Mouse (Mus musculus) midbrain, embryonic 10.5 days (tissue): ENCODE data around the gene Cd180. TPM values are rescaled to one million over a fixed set of nuclear protein-coding genes. Genes with fewer than 3 reads are reported as not detected.

ENCODE experiments used
- DNase-seq: peaks from one replicate; pipeline ENCODE4 v3.0.0-alpha.2; 2017; ENCODE audit warnings: low spot score
- H3K27ac ChIP-seq: fragments of 300-500 bp; sonication (generic); replicated peaks from 2 replicates; pipeline ENCODE4 v1.5.1; 2016; ENCODE audit warnings: mild to moderate bottlenecking
- H3K27me3 ChIP-seq: fragments of 300-500 bp; sonication (generic); 2 replicates; pipeline ENCODE4 v1.6.1; 2016; ENCODE audit warnings: low read depth, mild to moderate bottlenecking; ENCODE audit not compliant: poor library complexity, severe bottlenecking
- H3K36me3 ChIP-seq: fragments of 300-500 bp; sonication (generic); 2 replicates; pipeline ENCODE4 v1.6.1; 2016; ENCODE audit warnings: mild to moderate bottlenecking, moderate library complexity
- H3K4me1 ChIP-seq: fragments of 300-500 bp; sonication (generic); 2 replicates; pipeline ENCODE4 v1.6.1; 2016
- H3K4me3 ChIP-seq: fragments of 300-500 bp; sonication (generic); 2 replicates; pipeline ENCODE4 v1.5.1; 2016; ENCODE audit warnings: mild to moderate bottlenecking, moderate library complexity
- H3K9me3 ChIP-seq: fragments of 300-500 bp; sonication (generic); replicated peaks from 2 replicates; pipeline ENCODE4 v1.6.1; 2016; ENCODE audit warnings: mild to moderate bottlenecking
- WGBS: fragments of 180-500 bp; shearing (Covaris S2); methylation state at CpG from one replicate; pipeline ENCODE4 v1.1.7; 2016; 5-methylcytosine and 5-hydroxymethylcytosine counted together
- polyA plus RNA-seq: library from polyadenylated mRNA; unstranded; fragments of >200 nt; fragmentation: Nextera tagmentation; extraction: Ambion mirVana; gene quantifications from 2 replicates; pipeline ENCODE4 v1.2.1, GENCODE M21; 2016

The Cd180 gene
- 0.45 and 0.51 TPM in 2 replicates for polyA plus RNA-seq

- Histone ChIP-seq H3K4me3 (no peak within 1 kb of the TSS), H3K9me3 (no peaks in the 10 kb centered on the region), H3K4me1 (peaks cover 2% of the 10 kb centered on the region), H3K36me3 (no peaks in the 10 kb centered on the region), H3K27me3 (no peaks in the 10 kb centered on the region), H3K27ac (peak within 1 kb of the TSS; percentile 49; the same call in 1 of the 2 replicates)
- DNase-seq: no peak
- WGBS: 91% methylated on average over 8 of the region's 8 CpGs
Observed at GRCm38 (mm10) chr13:102693341-102693801, at the start of gene Cd180. Cd180 (plus strand) TSS chr13:102693558.

- peak; percentile 12 for DNase-seq
- Histone ChIP-seq H3K27me3 (peaks cover 14% of the 10 kb centered on the region; the same call in 1 of the 2 replicates), H3K27ac (no peak overlapping the region), H3K9me3 (no peaks in the 10 kb centered on the region), H3K36me3 (no peaks in the 10 kb centered on the region), H3K4me1 (peaks cover 23% of the 10 kb centered on the region), H3K4me3 (0 out of 2 replicates have a peak overlapping the region, but pooled peaks have one; percentile 12)
- WGBS: 53% methylated on average over 8 of the region's 8 CpGs
Observed at GRCm38 (mm10) chr13:102644344-102644743, 49.0 kb upstream of the Cd180 start.

GRCm38 (mm10) chr13:102644789-102645551, 48.4 kb upstream of the Cd180 start:
- Histone ChIP-seq H3K27me3 (peaks cover 14% of the 10 kb centered on the region; the same call in 1 of the 2 replicates), H3K27ac (no peak overlapping the region), H3K36me3 (no peaks in the 10 kb centered on the region), H3K4me3 (peak overlapping the region; percentile 12; the same call in 1 of the 2 replicates), H3K4me1 (peaks cover 23% of the 10 kb centered on the region), H3K9me3 (no peaks in the 10 kb centered on the region)
- peak; percentile 64 for DNase-seq
- WGBS: 27% methylated on average over 17 of the region's 17 CpGs

GRCm38 (mm10) chr13:102646271-102646771, 47.0 kb upstream of the Cd180 start:
- no peaks in the 10 kb centered on the region for H3K9me3 ChIP-seq
- 80% methylated on average over 10 of the region's 10 CpGs for WGBS
- no peaks in the 10 kb centered on the region for H3K36me3 ChIP-seq
- no peak overlapping the region for H3K4me3 ChIP-seq
- DNase-seq: no peak
- no peak overlapping the region for H3K27ac ChIP-seq
- peaks cover 23% of the 10 kb centered on the region for H3K4me1 ChIP-seq
- peaks cover 12% of the 10 kb centered on the region; the same call in 1 of the 2 replicates for H3K27me3 ChIP-seq

GRCm38 (mm10) chr13:102647511-102647910, 45.8 kb upstream of the Cd180 start:
- 85% methylated on average over 4 of the region's 4 CpGs for WGBS
- no peak overlapping the region for H3K4me3 ChIP-seq
- DNase-seq: peak; percentile 6

GRCm38 (mm10) chr13:102652303-102652889, 41.0 kb upstream of the Cd180 start:
- 93% methylated on average over 6 of the region's 6 CpGs for WGBS
- DNase-seq: no peak

More at GRCm38 (mm10) chr13:102647511-102647910, 45.8 kb upstream of the Cd180 start:
- Histone ChIP-seq H3K4me1 (peaks cover 23% of the 10 kb centered on the region), H3K9me3 (no peaks in the 10 kb centered on the region), H3K27ac (no peak overlapping the region), H3K27me3 (peaks cover 12% of the 10 kb centered on the region; the same call in 1 of the 2 replicates), H3K36me3 (no peaks in the 10 kb centered on the region)

GRCm38 (mm10) chr13:102655071-102655570, 38.2 kb upstream of the Cd180 start:
- H3K9me3 ChIP-seq: no peaks in the 10 kb centered on the region
- WGBS: 84% methylated on average over 2 of the region's 2 CpGs
- H3K36me3 ChIP-seq: no peaks in the 10 kb centered on the region
- no peak for DNase-seq
- H3K4me3 ChIP-seq: no peak overlapping the region
- H3K4me1 ChIP-seq: peaks cover 14% of the 10 kb centered on the region; the same call in 1 of the 2 replicates
- H3K27me3 ChIP-seq: no peaks in the 10 kb centered on the region
- peak overlapping the region; percentile 42 for H3K27ac ChIP-seq

More at GRCm38 (mm10) chr13:102652303-102652889, 41.0 kb upstream of the Cd180 start:
- H3K4me3 ChIP-seq: no peak overlapping the region
- peaks cover 13% of the 10 kb centered on the region; the same call in 1 of the 2 replicates for H3K4me1 ChIP-seq
- no peaks in the 10 kb centered on the region for H3K36me3 ChIP-seq
- H3K9me3 ChIP-seq: no peaks in the 10 kb centered on the region
- no peaks in the 10 kb centered on the region; the same call in 1 of the 2 replicates for H3K27me3 ChIP-seq
- no peak overlapping the region for H3K27ac ChIP-seq

- no peaks in the 10 kb centered on the region for H3K36me3 ChIP-seq
- H3K4me3 ChIP-seq: no peak overlapping the region
- peaks cover 16% of the 10 kb centered on the region; the same call in 1 of the 2 replicates for H3K4me1 ChIP-seq
- H3K27ac ChIP-seq: no peak overlapping the region
- no peaks in the 10 kb centered on the region for H3K9me3 ChIP-seq
- no peaks in the 10 kb centered on the region for H3K27me3 ChIP-seq
- WGBS: 71% methylated on average over 11 of the region's 11 CpGs
- no peak for DNase-seq
Observed at GRCm38 (mm10) chr13:102656153-102656690, 37.1 kb upstream of the Cd180 start.

- Histone ChIP-seq H3K36me3 (no peaks in the 10 kb centered on the region), H3K27me3 (no peaks in the 10 kb centered on the region), H3K27ac (no peak overlapping the region), H3K4me3 (no peak overlapping the region), H3K9me3 (no peaks in the 10 kb centered on the region), H3K4me1 (peaks cover 13% of the 10 kb centered on the region; the same call in 1 of the 2 replicates)
- WGBS: 84% methylated on average over 6 of the region's 6 CpGs
- DNase-seq: no peak
Observed at GRCm38 (mm10) chr13:102658223-102658839, 35.0 kb upstream of the Cd180 start.

- Histone ChIP-seq H3K36me3 (no peaks in the 10 kb centered on the region), H3K27me3 (0 out of 2 replicates have a peak, but pooled peaks cover 8% of the 10 kb centered on the region), H3K4me1 (0 out of 2 replicates have a peak, but pooled peaks cover 13% of the 10 kb centered on the region), H3K9me3 (no peaks in the 10 kb centered on the region), H3K4me3 (no peak overlapping the region), H3K27ac (no peak overlapping the region)
- DNase-seq: no peak
- WGBS: 69% methylated on average over 6 of the region's 6 CpGs
Observed at GRCm38 (mm10) chr13:102664041-102664440, 29.3 kb upstream of the Cd180 start.

- 57% methylated on average over 12 of the region's 12 CpGs for WGBS
- H3K9me3 ChIP-seq: no peaks in the 10 kb centered on the region
- DNase-seq: peak; percentile 47
- peak overlapping the region; percentile 34 for H3K4me3 ChIP-seq
- H3K4me1 ChIP-seq: peaks cover 21% of the 10 kb centered on the region; the same call in 1 of the 2 replicates
- H3K27ac ChIP-seq: no peak overlapping the region
- H3K27me3 ChIP-seq: 0 out of 2 replicates have a peak, but pooled peaks cover 8% of the 10 kb centered on the region
- H3K36me3 ChIP-seq: no peaks in the 10 kb centered on the region
Observed at GRCm38 (mm10) chr13:102664843-102665587, 28.3 kb upstream of the Cd180 start.
